Mouse (Mus musculus) thymus, postnatal 0 days (tissue): ENCODE results near the gene Lhx5. TPM values are rescaled to one million over a fixed set of nuclear protein-coding genes. Genes with fewer than 3 reads are reported as not detected.

Experiments
- DNase-seq: peaks from one replicate; pipeline ENCODE4 v3.0.0-alpha.2; 2015; ENCODE audit warnings: low spot score
- polyA plus RNA-seq: library from polyadenylated mRNA; unstranded; fragments of >200 nt; fragmentation: Nextera tagmentation; extraction: Ambion mirVana; gene quantifications from 2 replicates; pipeline ENCODE4 v1.2.1, GENCODE M21; 2015

Gene Lhx5
- polyA plus RNA-seq, 1 experiment from 2014 or later, result 0.05 TPM

- no peak for DNase-seq
Measured at GRCm38 (mm10) chr5:120464321-120464720, 32.8 kb downstream of the Lhx5 start.

GRCm38 (mm10) chr5:120465062-120465461 lies 33.6 kb downstream of the Lhx5 start:
- DNase-seq, result peak; percentile 42

- DNase-seq, result no peak
Measured at GRCm38 (mm10) chr5:120465860-120466259, 34.4 kb downstream of the Lhx5 start.

GRCm38 (mm10) chr5:120467026-120467425 lies 35.5 kb downstream of the Lhx5 start:
- no peak for DNase-seq

GRCm38 (mm10) chr5:120468336-120468735 lies 36.8 kb downstream of the Lhx5 start:
- DNase-seq, result no peak

- no peak for DNase-seq
Measured at GRCm38 (mm10) chr5:120468830-120469229, 37.3 kb downstream of the Lhx5 start.

- no peak for DNase-seq
Measured at GRCm38 (mm10) chr5:120471538-120471937, 40.0 kb downstream of the Lhx5 start.

- no peak for DNase-seq
Measured at GRCm38 (mm10) chr5:120472770-120473169, 41.3 kb downstream of the Lhx5 start, which contains the start of gene Sdsl. Gene Sdsl (minus strand): TSS chr5:120472810.

- DNase-seq, result no peak
Measured at GRCm38 (mm10) chr5:120473361-120473760, 41.9 kb downstream of the Lhx5 start.

GRCm38 (mm10) chr5:120475861-120476260 lies 44.4 kb downstream of the Lhx5 start:
- no peak for DNase-seq

GRCm38 (mm10) chr5:120476296-120476695 lies 44.8 kb downstream of the Lhx5 start, which contains the start of gene Sds:
Gene Sds (plus strand): TSS chr5:120476526.
- no peak for DNase-seq

- DNase-seq, result no peak
Measured at GRCm38 (mm10) chr5:120477993-120478392, 46.5 kb downstream of the Lhx5 start.

- no peak for DNase-seq
Measured at GRCm38 (mm10) chr5:120479538-120479937, 48.0 kb downstream of the Lhx5 start.

- no peak for DNase-seq
Measured at GRCm38 (mm10) chr5:120481205-120481604, 49.7 kb downstream of the Lhx5 start.

- DNase-seq, result no peak
Measured at GRCm38 (mm10) chr5:120483399-120483798, 51.9 kb downstream of the Lhx5 start.

- no peak for DNase-seq
Measured at GRCm38 (mm10) chr5:120487844-120488243, 56.3 kb downstream of the Lhx5 start.

GRCm38 (mm10) chr5:120490679-120491192 lies 59.2 kb downstream of the Lhx5 start:
- DNase-seq, result no peak

Other genes with a start within 250 kb of the Lhx5 start
- 1.2 and 1.3 TPM in 2 replicates for gene Sdsl, start 41.1 kb downstream of the Lhx5 start, polyA plus RNA-seq
- 0.14 and 0.24 TPM in 2 replicates for gene Sds, start 44.8 kb downstream of the Lhx5 start, polyA plus RNA-seq
- 31.0 and 33.9 TPM in 2 replicates for gene Plbd2, start 71.9 kb downstream of the Lhx5 start, polyA plus RNA-seq
- 4.6 and 5.0 TPM in 2 replicates for gene Slc8b1, start 79.5 kb downstream of the Lhx5 start, polyA plus RNA-seq
- gene Tpcn1, start 157.0 kb downstream of the Lhx5 start, polyA plus RNA-seq, result 33.3 and 48.6 TPM in 2 replicates
- 1.5 and 1.7 TPM in 2 replicates for gene Iqcd, start 157.3 kb downstream of the Lhx5 start, polyA plus RNA-seq
- gene Rita1, start 180.9 kb downstream of the Lhx5 start, polyA plus RNA-seq, result 10.7 TPM in 2 replicates
- 106 and 108 TPM in 2 replicates for gene Ddx54, start 181.0 kb downstream of the Lhx5 start, polyA plus RNA-seq
- gene Cfap73, start 202.5 kb downstream of the Lhx5 start, polyA plus RNA-seq, result 0.23 and 0.30 TPM in 2 replicates
- gene Rasal1, start 217.1 kb downstream of the Lhx5 start, polyA plus RNA-seq, result 11.4 and 11.8 TPM in 2 replicates